Mouse (Mus musculus) hindbrain, embryonic 14.5 days (tissue): Measurements from ENCODE around the gene Cyb561a3. TPM values are rescaled to one million over a fixed set of nuclear protein-coding genes. Genes with fewer than 3 reads are reported as not detected.

Source experiments
- ATAC-seq: fragments of 200-750 bp; cut with Nextera tagmentation; 2 replicates; pipeline ENCODE4 v1.8.0; 2017; ENCODE audit warnings: moderate number of reproducible peaks, mild to moderate bottlenecking, moderate TSS enrichment, moderate library complexity; ENCODE audit not compliant: low FRiP score
- DNase-seq: peaks from one replicate; pipeline ENCODE4 v3.0.0-alpha.2; 2015; ENCODE audit warnings: low spot score
- H3K27ac ChIP-seq: fragments of 300-500 bp; sonication (generic); 2 replicates; pipeline ENCODE4 v1.5.1; 2014; ENCODE audit warnings: mild to moderate bottlenecking, moderate library complexity
- H3K27me3 ChIP-seq: fragments of 300-500 bp; sonication (generic); 2 replicates; pipeline ENCODE4 v1.6.1; 2014; ENCODE audit warnings: mild to moderate bottlenecking, low read length, mixed read lengths; ENCODE audit not compliant: control insufficient read depth, insufficient read depth
- H3K36me3 ChIP-seq: fragments of 300-500 bp; sonication (generic); replicated peaks from 2 replicates; pipeline ENCODE4 v1.6.1; 2014; ENCODE audit not compliant: control insufficient read depth, insufficient read depth
- H3K4me1 ChIP-seq: fragments of 300-500 bp; sonication (generic); replicated peaks from 2 replicates; pipeline ENCODE4 v1.6.1; 2014; ENCODE audit warnings: antibody characterized with exemption, low read length, mixed read lengths; ENCODE audit not compliant: control insufficient read depth, insufficient read depth
- H3K4me2 ChIP-seq: fragments of 300-500 bp; sonication (generic); replicated peaks from 2 replicates; pipeline ENCODE4 v1.6.1; 2014; ENCODE audit warnings: mild to moderate bottlenecking, moderate library complexity
- H3K4me3 ChIP-seq: fragments of 300-500 bp; sonication (generic); replicated peaks from 2 replicates; pipeline ENCODE4 v1.5.1; 2014; ENCODE audit warnings: mild to moderate bottlenecking, low read length
- H3K9ac ChIP-seq: fragments of 300-500 bp; sonication (generic); 2 replicates; pipeline ENCODE4 v1.6.1; 2014
- H3K9me3 ChIP-seq: fragments of 300-500 bp; sonication (generic); 2 replicates; pipeline ENCODE4 v1.6.1; 2016; ENCODE audit warnings: low read length; ENCODE audit not compliant: control insufficient read depth
- WGBS: fragments of 180-500 bp; shearing (Covaris S2); extraction: QIAGEN DNeasy Blood & Tissue Kit; methylation state at CpG from one replicate; pipeline ENCODE4 v1.1.7; 2014; 5-methylcytosine and 5-hydroxymethylcytosine counted together
- polyA plus RNA-seq: library from polyadenylated mRNA; unstranded; fragments of >200 nt; fragmentation: Nextera tagmentation; extraction: Ambion mirVana; gene quantifications from 2 replicates; pipeline ENCODE4 v1.2.1, GENCODE M21; 2014

Gene Cyb561a3
- polyA plus RNA-seq, 1 experiment from 2014 or later, result 21.8 TPM

- H3K9ac ChIP-seq, result no peak overlapping the region
- H3K4me3 ChIP-seq, result no peak overlapping the region
- H3K4me2 ChIP-seq, result no peak overlapping the region
- 69% methylated on average over 6 of the region's 6 CpGs for WGBS
- ATAC-seq, result no peak
- peaks cover 3% of the 10 kb centered on the region; the same call in 1 of the 2 replicates for H3K4me1 ChIP-seq
- no peak for DNase-seq
- no peaks in the 10 kb centered on the region for H3K27me3 ChIP-seq
- no peak overlapping the region for H3K27ac ChIP-seq
- no peaks in the 10 kb centered on the region for H3K9me3 ChIP-seq
- no peaks in the 10 kb centered on the region for H3K36me3 ChIP-seq
Measured at GRCm38 (mm10) chr19:10561558-10562314, 15.2 kb upstream of the Cyb561a3 start.

- 67% methylated on average over 5 of the region's 5 CpGs for WGBS
- DNase-seq, result no peak
Measured at GRCm38 (mm10) chr19:10562351-10562750, 14.6 kb upstream of the Cyb561a3 start.

GRCm38 (mm10) chr19:10564278-10564677 lies 12.7 kb upstream of the Cyb561a3 start:
- Histone ChIP-seq H3K27ac (no peak overlapping the region), H3K4me2 (no peak overlapping the region), H3K4me3 (no peak overlapping the region), H3K9ac (no peak overlapping the region), H3K36me3 (no peaks in the 10 kb centered on the region), H3K4me1 (no peaks in the 10 kb centered on the region), H3K9me3 (no peaks in the 10 kb centered on the region), H3K27me3 (no peaks in the 10 kb centered on the region)
- 87% methylated on average over 6 of the region's 6 CpGs for WGBS
- ATAC-seq (no peak), DNase-seq (no peak)

More at GRCm38 (mm10) chr19:10562351-10562750, 14.6 kb upstream of the Cyb561a3 start:
- Histone ChIP-seq H3K27me3 (no peaks in the 10 kb centered on the region), H3K9me3 (no peaks in the 10 kb centered on the region), H3K36me3 (no peaks in the 10 kb centered on the region), H3K9ac (no peak overlapping the region), H3K4me2 (no peak overlapping the region), H3K4me3 (no peak overlapping the region), H3K27ac (no peak overlapping the region), H3K4me1 (no peaks in the 10 kb centered on the region)
- ATAC-seq, result no peak

GRCm38 (mm10) chr19:10565217-10565616 lies 11.8 kb upstream of the Cyb561a3 start:
- Histone ChIP-seq H3K36me3 (peaks cover 9% of the 10 kb centered on the region), H3K9me3 (no peaks in the 10 kb centered on the region), H3K9ac (no peak overlapping the region), H3K27ac (no peak overlapping the region), H3K4me1 (no peaks in the 10 kb centered on the region), H3K4me3 (no peak overlapping the region), H3K27me3 (no peaks in the 10 kb centered on the region), H3K4me2 (no peak overlapping the region)
- no peak for ATAC-seq
- no peak for DNase-seq
- WGBS, result 85% methylated on average over 4 of the region's 4 CpGs

- no peaks in the 10 kb centered on the region for H3K9me3 ChIP-seq
- no peaks in the 10 kb centered on the region for H3K27me3 ChIP-seq
- DNase-seq (no peak), ATAC-seq (no peak)
- H3K27ac ChIP-seq, result no peak overlapping the region
- no peaks in the 10 kb centered on the region for H3K4me1 ChIP-seq
- WGBS, result 96% methylated on average over 6 of the region's 6 CpGs
- no peak overlapping the region for H3K4me2 ChIP-seq
- H3K36me3 ChIP-seq, result peaks cover 47% of the 10 kb centered on the region
- H3K4me3 ChIP-seq, result no peak overlapping the region
- no peak overlapping the region for H3K9ac ChIP-seq
Measured at GRCm38 (mm10) chr19:10569627-10570026, 7.3 kb upstream of the Cyb561a3 start.

GRCm38 (mm10) chr19:10580102-10580501 lies 3.1 kb downstream of the Cyb561a3 start:
- no peak for DNase-seq
- no peak overlapping the region for H3K9ac ChIP-seq
- 87% methylated on average over 3 of the region's 3 CpGs for WGBS
- no peak overlapping the region for H3K27ac ChIP-seq
- H3K4me1 ChIP-seq, result peaks cover 17% of the 10 kb centered on the region
- no peak overlapping the region for H3K4me2 ChIP-seq
- H3K4me3 ChIP-seq, result no peak overlapping the region
- ATAC-seq, result no peak
- H3K36me3 ChIP-seq, result peaks cover 14% of the 10 kb centered on the region
- no peaks in the 10 kb centered on the region for H3K9me3 ChIP-seq
- no peaks in the 10 kb centered on the region for H3K27me3 ChIP-seq

GRCm38 (mm10) chr19:10580761-10581160 lies 3.8 kb downstream of the Cyb561a3 start:
- WGBS, result 91% methylated on average over 3 of the region's 3 CpGs
- peaks cover 17% of the 10 kb centered on the region for H3K4me1 ChIP-seq
- H3K27me3 ChIP-seq, result no peaks in the 10 kb centered on the region
- no peak overlapping the region for H3K27ac ChIP-seq
- no peak overlapping the region for H3K4me2 ChIP-seq
- peaks cover 15% of the 10 kb centered on the region; the same call in 1 of the 2 replicates for H3K36me3 ChIP-seq
- ATAC-seq (no peak), DNase-seq (no peak)
- no peak overlapping the region for H3K9ac ChIP-seq
- no peaks in the 10 kb centered on the region for H3K9me3 ChIP-seq
- H3K4me3 ChIP-seq, result no peak overlapping the region

GRCm38 (mm10) chr19:10581984-10582383 lies 5.0 kb downstream of the Cyb561a3 start:
- H3K27ac ChIP-seq, result no peak overlapping the region
- H3K9ac ChIP-seq, result no peak overlapping the region
- H3K36me3 ChIP-seq, result peaks cover 15% of the 10 kb centered on the region
- peaks cover 10% of the 10 kb centered on the region for H3K4me1 ChIP-seq
- no peaks in the 10 kb centered on the region for H3K27me3 ChIP-seq
- no peak overlapping the region for H3K4me3 ChIP-seq
- ATAC-seq (no peak), DNase-seq (no peak)
- no peaks in the 10 kb centered on the region for H3K9me3 ChIP-seq
- WGBS, result 89% methylated on average over 6 of the region's 6 CpGs
- H3K4me2 ChIP-seq, result no peak overlapping the region

- Histone ChIP-seq H3K36me3 (peaks cover 15% of the 10 kb centered on the region), H3K9me3 (no peaks in the 10 kb centered on the region), H3K9ac (no peak overlapping the region), H3K27ac (no peak overlapping the region), H3K4me3 (no peak overlapping the region), H3K4me2 (no peak overlapping the region), H3K4me1 (no peaks in the 10 kb centered on the region; the same call in 1 of the 2 replicates), H3K27me3 (no peaks in the 10 kb centered on the region)
- WGBS, result 73% methylated on average over 7 of the region's 7 CpGs
- no peak for ATAC-seq
- no peak for DNase-seq
Measured at GRCm38 (mm10) chr19:10583550-10584146, 6.7 kb downstream of the Cyb561a3 start.
